Mouse (Mus musculus): ENCODE measurements at regions not wholly inside any gene's neighbourhood (a gene's known extent, or its start where the extent isn't known, plus 50 kb on each side); places are given as distances from the start of the nearest gene placed in this dataset.

DNA sequence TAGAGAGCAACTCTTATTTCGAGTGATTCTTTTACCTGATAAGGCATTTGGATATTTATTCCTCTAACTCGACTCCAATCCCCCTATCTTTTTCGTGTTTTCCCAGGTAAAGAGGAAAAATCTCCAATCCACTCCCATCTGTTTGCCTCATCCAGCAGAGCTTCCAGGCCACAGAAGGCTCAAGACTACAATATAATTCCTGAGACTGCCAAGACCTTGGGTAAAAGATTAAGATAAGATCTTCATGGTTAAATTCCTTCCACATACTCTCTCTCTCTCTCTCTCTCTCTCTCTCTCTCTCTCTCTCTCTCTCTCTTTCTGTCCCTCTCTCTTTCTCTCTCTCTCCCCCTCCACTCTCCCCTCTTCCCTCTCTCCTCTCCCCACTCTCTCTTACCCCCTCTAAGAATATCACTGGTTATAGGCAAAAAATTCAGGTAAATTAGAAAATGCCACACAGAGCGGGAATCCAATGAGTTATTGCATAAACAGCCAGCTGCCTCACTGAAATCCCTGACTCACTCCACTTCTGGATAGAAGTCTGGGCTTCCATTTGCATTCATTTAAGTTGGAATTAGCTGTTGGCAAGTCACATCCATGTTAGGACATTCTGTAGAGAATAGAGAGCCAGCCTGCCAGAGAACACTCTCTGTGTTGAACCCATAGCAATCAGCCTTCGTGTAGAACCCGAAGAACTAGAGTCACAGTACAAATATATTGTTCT, 78.9 kb upstream of the Cav2 start:
- TF ChIP-seq EP300 (IDR thresholded peaks at IDR 0.05) (no peak), CTCF (IDR thresholded peaks at IDR 0.05) (no peak)
